Mouse (Mus musculus): ENCODE measurements around the gene Lrp2bp. TPM values are rescaled to one million over a fixed set of nuclear protein-coding genes. Genes with fewer than 3 reads are reported as not detected.
A peak's percentile ranks its signal among the peaks of the same experiment; 100 is the strongest.

The Lrp2bp gene
- polyA plus RNA-seq, 1 experiment from 2014 or later: 0.52 TPM

DNA sequence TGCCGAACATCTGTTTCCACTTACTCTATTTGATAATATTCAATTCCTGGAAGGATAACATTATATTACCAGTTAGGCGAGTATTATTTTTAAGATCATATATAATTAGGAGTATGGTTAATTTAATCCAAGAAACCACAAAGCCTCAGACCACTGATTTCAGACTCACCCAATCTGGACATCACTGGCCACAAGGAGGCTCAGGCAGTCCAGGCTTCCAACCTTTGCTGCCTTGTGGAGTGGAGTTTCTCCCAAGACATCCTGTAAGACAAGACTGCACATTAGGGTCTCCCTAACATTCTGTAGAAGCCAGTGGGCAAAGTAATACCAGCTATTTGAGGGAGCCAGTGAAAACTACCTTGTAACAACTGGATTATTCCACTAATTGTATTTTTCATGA is 875 bp upstream of the Lrp2bp start:
- Histone ChIP-seq H3K9me3 (replicated peaks) (no peaks in the 10 kb centered on the region), H3K27me3 (replicated peaks) (no peaks in the 10 kb centered on the region), H3K36me3 (peaks cover 20% of the 10 kb centered on the region), H3K4me2 (peak overlapping the region; percentile 83), H3K4me1 (peaks cover 14% of the 10 kb centered on the region), H3K4me3 (replicated peaks) (0 out of 2 replicates have a peak overlapping the region, but pooled peaks have one; percentile 3), H3K27ac (replicated peaks) (no peak overlapping the region), H3K9ac (replicated peaks) (no peak overlapping the region)
- ATAC-seq (ENCODE audit: low FRiP score): no peak
- WGBS: 89% methylated on average over 2 of the region's 2 CpGs

DNA sequence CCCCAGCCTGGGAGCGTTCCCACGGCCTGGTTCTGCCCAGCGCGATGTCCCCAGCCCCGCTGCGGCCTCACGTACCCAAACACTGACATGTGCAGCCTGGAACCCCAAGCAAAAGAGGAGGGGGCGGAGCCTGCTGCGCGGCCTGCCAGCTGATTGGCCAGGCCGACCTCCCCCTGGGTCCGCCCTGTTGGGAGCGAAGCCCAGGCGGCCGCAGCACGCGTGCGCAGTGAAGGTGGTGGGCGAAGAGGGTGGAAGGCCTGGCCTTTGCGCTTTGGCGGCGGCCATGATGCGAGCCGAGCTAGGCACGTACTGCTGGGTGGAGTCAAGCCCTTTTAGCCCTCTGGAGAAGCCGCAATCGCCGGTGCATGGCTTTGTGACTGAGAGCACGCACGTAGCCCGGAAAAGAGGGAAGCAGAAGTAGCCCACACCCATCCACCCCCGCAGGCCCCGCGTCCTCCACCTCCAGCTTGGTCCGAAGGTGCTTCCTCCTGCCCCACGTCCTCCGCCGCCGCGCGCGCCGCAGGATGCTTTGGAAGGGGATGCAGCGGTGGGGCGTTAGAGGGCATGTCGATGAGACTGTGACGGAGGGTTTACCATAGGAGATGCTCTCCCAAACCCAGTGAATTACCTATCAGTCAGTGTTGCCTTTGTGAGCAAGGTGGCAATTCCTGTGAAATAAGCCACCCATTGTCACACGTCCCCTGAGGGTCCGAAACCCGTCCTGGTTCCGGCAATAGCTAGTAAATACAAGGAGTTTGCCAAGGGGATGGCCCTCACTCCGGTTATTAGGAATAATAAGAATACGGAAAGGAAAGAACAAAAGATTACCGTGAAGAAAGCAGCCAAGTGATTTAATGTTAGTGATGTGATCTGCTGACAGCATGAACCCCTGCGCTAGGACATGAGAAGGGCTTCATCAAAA is 942 bp downstream of the Lrp2bp start:
- Histone ChIP-seq H3K27me3 (replicated peaks) (no peaks in the 10 kb centered on the region), H3K4me2 (peak overlapping the region; percentile 83), H3K36me3 (peaks cover 14% of the 10 kb centered on the region), H3K27ac (replicated peaks) (peak overlapping the region; percentile 98), H3K9me3 (replicated peaks) (no peaks in the 10 kb centered on the region), H3K4me3 (replicated peaks) (peak overlapping the region; percentile 67), H3K4me1 (peaks cover 14% of the 10 kb centered on the region), H3K9ac (replicated peaks) (peak overlapping the region; percentile 77)
- ATAC-seq (ENCODE audit: low FRiP score): peak; percentile 99
- WGBS: 3% methylated on average over 55 of the region's 55 CpGs

DNA sequence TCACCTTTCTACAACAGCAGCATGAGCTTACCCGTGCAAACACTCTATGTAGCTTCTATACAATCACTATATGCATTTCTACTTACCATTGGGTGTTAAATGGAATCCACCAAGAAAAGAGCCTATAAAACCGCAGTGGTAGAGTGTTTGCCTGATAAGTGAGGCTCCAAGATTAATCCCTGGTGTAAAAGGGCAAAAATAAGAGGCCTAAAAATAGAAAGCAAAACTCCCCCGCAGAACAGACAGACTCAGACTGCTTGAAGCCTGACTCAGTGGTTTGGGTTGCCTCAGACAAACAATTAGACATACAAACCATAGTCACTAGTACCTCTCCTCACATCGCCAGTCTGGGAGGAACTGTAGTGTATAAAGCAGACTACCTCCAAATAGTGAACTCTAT is 6.5 kb downstream of the Lrp2bp start, which contains the start of gene Ankrd37:
Gene Ankrd37 (minus strand): TSS at position 112 of the 400 bp plus-strand sequence.
- WGBS: 75% methylated on average over 4 of the region's 4 CpGs
- no peak within 1 kb of the TSS for H3K4me2 ChIP-seq
- ATAC-seq (ENCODE audit: low FRiP score): no peak

DNA sequence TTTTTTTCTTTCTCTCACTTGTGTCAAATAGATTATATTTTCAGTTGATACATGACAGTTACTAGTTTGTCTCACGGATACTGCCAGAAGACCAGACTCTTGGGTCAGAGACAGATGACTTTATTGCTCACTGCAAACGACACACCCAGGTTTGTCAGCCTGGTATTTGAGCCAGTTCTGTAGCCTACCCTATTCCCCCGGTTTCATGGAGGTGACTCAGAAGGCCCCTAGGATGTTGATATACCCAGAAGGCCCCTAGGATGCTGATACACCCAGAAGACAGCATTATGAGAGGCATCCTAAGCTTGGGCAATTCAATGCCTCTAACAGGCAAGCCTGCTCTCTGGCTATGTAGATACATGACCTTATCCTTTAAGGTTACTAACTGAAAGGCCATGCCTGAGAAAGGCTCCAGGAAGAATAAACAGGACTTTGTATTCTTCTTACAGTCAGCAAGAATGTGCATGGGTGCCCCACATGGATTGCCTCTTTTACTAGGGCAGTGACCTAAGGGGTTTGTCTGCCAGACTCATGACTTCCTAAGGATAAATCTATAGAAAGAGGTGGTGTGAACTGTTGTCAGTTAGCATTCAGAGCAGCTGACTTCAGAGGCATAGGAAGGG is 8.1 kb downstream of the Lrp2bp start:
- Histone ChIP-seq H3K9me3 (replicated peaks) (no peaks in the 10 kb centered on the region), H3K27me3 (replicated peaks) (no peaks in the 10 kb centered on the region), H3K4me1 (peaks cover 11% of the 10 kb centered on the region), H3K4me3 (replicated peaks) (no peak overlapping the region), H3K36me3 (no peaks in the 10 kb centered on the region), H3K27ac (replicated peaks) (no peak overlapping the region), H3K4me2 (no peak overlapping the region), H3K9ac (replicated peaks) (no peak overlapping the region)
- 54% methylated on average over 3 of the region's 3 CpGs for WGBS
- ATAC-seq (ENCODE audit: low FRiP score): no peak

More for the DNA sequence above, 6.5 kb downstream of the Lrp2bp start, which contains the start of gene Ankrd37:
- H3K27me3 ChIP-seq (replicated peaks): no peaks in the 10 kb centered on the region
- H3K9ac ChIP-seq (replicated peaks): no peak within 1 kb of the TSS
- peaks cover 3% of the 10 kb centered on the region for H3K4me1 ChIP-seq
- no peaks in the 10 kb centered on the region for H3K9me3 ChIP-seq (replicated peaks)
- H3K36me3 ChIP-seq: no peaks in the 10 kb centered on the region
- no peak within 1 kb of the TSS for H3K4me3 ChIP-seq (replicated peaks)
- H3K27ac ChIP-seq (replicated peaks): no peak within 1 kb of the TSS

DNA sequence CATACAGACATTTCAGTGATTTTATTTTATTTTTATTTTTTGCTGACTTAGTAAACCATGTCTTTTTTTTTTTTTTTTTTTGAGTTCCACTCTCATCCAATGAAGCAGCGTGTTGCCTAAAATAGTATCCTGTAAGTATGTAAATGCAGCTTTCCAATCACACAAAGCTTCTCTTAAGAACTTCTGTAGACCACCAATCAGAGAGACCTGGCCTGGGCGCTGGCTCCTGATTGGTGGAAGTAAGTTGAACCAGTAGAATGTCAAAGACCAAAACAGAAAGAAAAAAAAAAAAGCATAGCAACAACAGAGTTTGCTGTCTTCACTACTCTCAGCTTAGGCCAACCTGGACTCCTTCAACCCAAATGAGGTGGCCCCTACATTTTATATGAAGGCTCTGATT is 11.2 kb downstream of the Lrp2bp start:
- Histone ChIP-seq H3K4me2 (peak overlapping the region; percentile 44), H3K4me1 (peaks cover 11% of the 10 kb centered on the region), H3K9me3 (replicated peaks) (no peaks in the 10 kb centered on the region), H3K4me3 (replicated peaks) (no peak overlapping the region), H3K27ac (replicated peaks) (no peak overlapping the region), H3K27me3 (replicated peaks) (no peaks in the 10 kb centered on the region; the same call in 1 of the 2 replicates), H3K9ac (replicated peaks) (no peak overlapping the region), H3K36me3 (no peaks in the 10 kb centered on the region)
- 61% methylated on average over 2 of the region's 2 CpGs for WGBS
- ATAC-seq (ENCODE audit: low FRiP score): peak; percentile 41

DNA sequence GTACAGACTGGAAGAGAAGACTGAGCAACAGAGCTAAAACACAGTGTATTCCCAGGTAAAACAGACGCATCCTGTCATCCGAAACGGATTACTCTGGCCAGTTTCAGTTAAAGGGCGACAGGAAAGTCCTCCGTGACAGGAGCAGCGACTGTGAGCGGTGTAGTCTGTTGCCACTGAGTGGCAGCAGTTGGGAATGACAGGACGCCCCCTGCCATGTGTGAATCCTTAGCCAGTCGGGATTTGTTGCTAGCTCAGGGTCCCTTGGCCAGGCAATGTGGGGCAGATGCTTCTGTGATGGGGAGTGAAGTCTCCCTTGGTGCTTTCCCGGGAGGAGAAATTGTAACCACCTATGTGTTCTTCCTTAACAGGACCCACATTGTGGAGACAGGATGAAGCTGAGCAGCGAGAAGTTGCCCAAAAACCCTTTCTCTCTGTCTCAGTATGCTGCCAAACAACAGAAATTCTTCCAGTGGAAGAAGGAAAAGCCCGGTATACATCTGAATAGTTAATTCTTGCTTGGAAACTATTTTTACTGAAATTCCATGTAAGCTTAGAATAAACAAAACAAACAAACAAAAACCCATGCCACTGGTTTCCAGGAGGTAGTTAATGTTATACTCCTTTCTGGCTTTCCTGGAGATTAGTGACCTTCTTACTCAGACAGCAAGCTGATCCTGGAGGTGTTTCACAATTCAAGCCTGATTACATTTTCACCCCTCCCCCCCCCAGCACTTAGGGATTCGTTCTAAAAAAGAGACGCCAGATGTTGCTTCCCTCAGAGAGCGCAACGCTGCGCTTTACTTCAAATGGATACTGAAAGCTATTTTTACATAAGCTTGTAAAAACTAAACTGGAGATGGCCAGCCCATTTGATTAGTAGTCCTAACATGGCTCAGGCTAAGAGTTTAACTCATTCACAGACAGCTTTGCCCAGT is 11.9 kb downstream of the Lrp2bp start:
- WGBS: 23% methylated on average over 17 of the region's 17 CpGs
- 0 out of 2 replicates have a peak overlapping the region, but pooled peaks have one; percentile 18 for H3K27ac ChIP-seq (replicated peaks)
- no peak overlapping the region for H3K9ac ChIP-seq (replicated peaks)
- H3K4me1 ChIP-seq: peaks cover 11% of the 10 kb centered on the region
- no peaks in the 10 kb centered on the region; the same call in 1 of the 2 replicates for H3K27me3 ChIP-seq (replicated peaks)
- no peaks in the 10 kb centered on the region for H3K9me3 ChIP-seq (replicated peaks)
- no peak overlapping the region for H3K4me3 ChIP-seq (replicated peaks)
- H3K4me2 ChIP-seq: peak overlapping the region; percentile 44
- peak; percentile 45 for ATAC-seq (ENCODE audit: low FRiP score)
- H3K36me3 ChIP-seq: no peaks in the 10 kb centered on the region

DNA sequence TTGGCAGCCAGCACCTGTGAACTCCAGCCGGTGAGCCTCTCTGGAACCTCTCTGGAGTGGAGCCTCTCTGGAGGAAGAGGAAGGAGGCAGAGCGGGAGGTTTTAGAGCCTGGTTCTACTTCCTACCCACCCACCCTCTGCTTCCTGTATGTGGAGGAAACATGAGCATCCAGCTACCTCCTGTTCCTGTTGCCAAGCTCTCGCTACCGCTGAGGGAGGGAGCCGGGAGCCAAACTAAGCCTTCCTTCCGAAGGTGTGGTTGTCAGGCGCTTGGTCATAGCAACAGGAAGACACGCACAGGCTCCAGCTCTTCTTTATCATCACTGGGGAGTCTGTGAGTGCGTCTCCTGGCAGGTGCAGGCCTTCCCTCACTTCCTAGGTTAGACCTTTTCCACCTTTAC is 23.1 kb downstream of the Lrp2bp start:
- WGBS: 94% methylated on average over 9 of the region's 9 CpGs
- no peaks in the 10 kb centered on the region for H3K4me1 ChIP-seq
- H3K9me3 ChIP-seq (replicated peaks): no peaks in the 10 kb centered on the region
- H3K27ac ChIP-seq (replicated peaks): no peak overlapping the region
- H3K27me3 ChIP-seq (replicated peaks): no peaks in the 10 kb centered on the region
- no peak overlapping the region for H3K4me2 ChIP-seq
- H3K4me3 ChIP-seq (replicated peaks): no peak overlapping the region
- no peak for ATAC-seq (ENCODE audit: low FRiP score)
- H3K9ac ChIP-seq (replicated peaks): no peak overlapping the region
- no peaks in the 10 kb centered on the region for H3K36me3 ChIP-seq

DNA sequence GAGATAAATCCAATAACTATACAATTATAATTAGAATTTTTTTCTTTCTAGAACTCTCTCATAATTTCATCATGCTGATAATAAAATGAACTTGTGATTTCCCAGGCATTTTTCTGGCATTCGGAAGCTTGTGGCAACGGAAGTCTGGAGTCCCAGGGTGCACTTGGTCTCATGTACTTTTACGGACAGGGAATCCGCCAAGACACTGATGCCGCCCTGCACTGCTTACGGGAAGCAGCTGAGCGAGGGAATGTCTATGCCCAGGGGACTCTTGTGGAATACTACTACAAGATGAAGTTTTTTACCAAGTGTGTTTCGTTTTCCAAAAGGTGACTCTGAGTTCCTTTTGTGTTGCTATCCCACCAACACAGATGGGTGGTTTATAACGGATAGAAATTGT is 23.7 kb downstream of the Lrp2bp start:
- H3K27ac ChIP-seq (replicated peaks): no peak overlapping the region
- WGBS: 92% methylated on average over 9 of the region's 9 CpGs
- H3K4me3 ChIP-seq (replicated peaks): no peak overlapping the region
- no peak overlapping the region for H3K4me2 ChIP-seq
- H3K4me1 ChIP-seq: no peaks in the 10 kb centered on the region
- no peak overlapping the region for H3K9ac ChIP-seq (replicated peaks)
- no peaks in the 10 kb centered on the region for H3K27me3 ChIP-seq (replicated peaks)
- ATAC-seq (ENCODE audit: low FRiP score): no peak
- H3K9me3 ChIP-seq (replicated peaks): no peaks in the 10 kb centered on the region
- H3K36me3 ChIP-seq: no peaks in the 10 kb centered on the region

DNA sequence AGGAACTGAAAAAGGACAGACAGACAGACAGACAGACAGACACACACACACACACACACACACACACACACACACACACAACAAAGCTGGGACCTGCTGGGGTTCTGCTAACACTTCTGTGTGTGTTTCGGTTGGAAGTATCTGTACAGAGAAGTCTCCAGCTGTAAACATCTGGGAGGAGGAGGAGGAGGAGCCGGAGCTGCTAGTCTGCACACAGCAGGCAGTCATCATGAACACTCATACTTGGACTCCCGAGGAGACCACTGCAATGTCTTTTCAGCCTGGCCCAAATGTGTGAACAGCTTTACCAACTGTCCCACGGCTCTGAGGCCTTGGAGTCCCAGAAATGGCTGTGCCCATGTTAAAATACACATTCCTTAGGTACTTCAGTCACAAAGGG is 25.3 kb downstream of the Lrp2bp start:
- WGBS: 55% methylated on average over 4 of the region's 4 CpGs
- no peak for ATAC-seq (ENCODE audit: low FRiP score)
- H3K9me3 ChIP-seq (replicated peaks): no peaks in the 10 kb centered on the region

DNA sequence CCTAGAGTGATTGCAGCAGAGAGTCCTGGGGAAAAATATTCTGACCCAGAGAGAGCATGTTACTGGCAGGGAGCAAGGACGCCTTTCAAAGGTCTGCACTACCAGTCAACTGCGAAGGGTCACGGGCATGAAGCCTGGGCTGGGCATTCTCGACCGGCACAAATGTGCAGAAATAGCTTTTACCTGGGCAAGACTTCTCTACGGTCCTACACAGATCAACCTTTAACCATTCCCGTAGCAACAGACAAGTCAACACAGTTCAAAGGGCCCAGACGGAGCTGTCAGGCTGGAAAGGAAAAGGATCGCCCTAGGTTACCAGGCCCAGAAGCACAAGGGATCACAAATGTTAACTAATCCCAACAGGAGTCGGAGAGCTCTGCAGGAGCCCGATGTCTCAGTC is 37.1 kb downstream of the Lrp2bp start:
- Histone ChIP-seq H3K4me2 (no peak overlapping the region), H3K9ac (replicated peaks) (no peak overlapping the region), H3K36me3 (peaks cover 48% of the 10 kb centered on the region), H3K27me3 (replicated peaks) (no peaks in the 10 kb centered on the region), H3K4me1 (peaks cover 8% of the 10 kb centered on the region), H3K27ac (replicated peaks) (no peak overlapping the region), H3K9me3 (replicated peaks) (no peaks in the 10 kb centered on the region), H3K4me3 (replicated peaks) (no peak overlapping the region)
- 81% methylated on average over 11 of the region's 11 CpGs for WGBS
- ATAC-seq (ENCODE audit: low FRiP score): no peak

More for the DNA sequence above, 25.3 kb downstream of the Lrp2bp start:
- no peak overlapping the region for H3K4me3 ChIP-seq (replicated peaks)
- H3K27ac ChIP-seq (replicated peaks): no peak overlapping the region
- H3K27me3 ChIP-seq (replicated peaks): no peaks in the 10 kb centered on the region
- no peak overlapping the region for H3K9ac ChIP-seq (replicated peaks)
- H3K36me3 ChIP-seq: 0 out of 2 replicates have a peak, but pooled peaks cover under 1% of the 10 kb centered on the region
- no peaks in the 10 kb centered on the region for H3K4me1 ChIP-seq
- H3K4me2 ChIP-seq: no peak overlapping the region

DNA sequence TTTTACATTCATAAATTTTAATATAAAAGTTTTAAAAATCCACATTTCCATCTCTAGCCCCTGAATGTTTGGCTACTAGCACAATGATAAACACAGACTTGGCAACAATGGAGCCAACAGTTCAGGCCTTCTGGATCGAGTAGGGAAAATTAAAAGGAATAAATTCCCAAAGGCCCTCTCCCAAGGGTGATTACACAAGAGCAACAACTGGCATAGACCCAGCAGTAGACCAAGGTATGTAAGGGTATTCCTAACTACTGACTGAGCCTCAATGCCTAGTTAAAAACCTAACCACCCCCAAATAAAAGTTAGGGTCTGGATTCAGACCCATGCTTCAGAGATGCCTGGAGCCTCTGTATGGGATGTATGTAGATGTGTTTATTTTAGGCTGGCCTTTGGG is 40.6 kb downstream of the Lrp2bp start:
- Histone ChIP-seq H3K9ac (replicated peaks) (no peak overlapping the region), H3K4me3 (replicated peaks) (no peak overlapping the region), H3K9me3 (replicated peaks) (no peaks in the 10 kb centered on the region), H3K27me3 (replicated peaks) (no peaks in the 10 kb centered on the region), H3K4me2 (no peak overlapping the region), H3K27ac (replicated peaks) (0 out of 2 replicates have a peak overlapping the region, but pooled peaks have one; percentile 5), H3K4me1 (peaks cover 8% of the 10 kb centered on the region), H3K36me3 (peaks cover 51% of the 10 kb centered on the region)
- WGBS: 42% methylated on average over 1 of the region's 1 CpGs
- ATAC-seq (ENCODE audit: low FRiP score): no peak
